Mouse (Mus musculus) stomach, embryonic 14.5 days (tissue): ENCODE measurements around the gene Bglap3. TPM values are rescaled to one million over a fixed set of nuclear protein-coding genes. Genes with fewer than 3 reads are reported as not detected.
A peak's percentile ranks its signal among the peaks of the same experiment; 100 is the strongest.

Experiments
- ATAC-seq: fragments of 200-750 bp; cut with Nextera tagmentation; 2 replicates; pipeline ENCODE4 v1.8.0; 2017; ENCODE audit warnings: low read depth, moderate TSS enrichment; ENCODE audit not compliant: insufficient number of reproducible peaks, insufficient read depth, low FRiP score
- H3K27ac ChIP-seq: fragments of 300-500 bp; sonication (generic); 2 replicates; pipeline ENCODE4 v1.5.1; 2014; ENCODE audit warnings: mild to moderate bottlenecking, low read length, moderate library complexity, mixed read lengths
- H3K27me3 ChIP-seq: fragments of 300-500 bp; sonication (generic); 2 replicates; pipeline ENCODE4 v1.6.1; 2014; ENCODE audit warnings: low read length, control low read depth, mixed read lengths; ENCODE audit not compliant: control insufficient read depth, insufficient read depth
- H3K36me3 ChIP-seq: fragments of 300-500 bp; sonication (generic); 2 replicates; pipeline ENCODE4 v1.6.1; 2014; ENCODE audit warnings: mild to moderate bottlenecking, control low read depth, low read length, moderate library complexity, mixed read lengths; ENCODE audit not compliant: control insufficient read depth, insufficient read depth
- H3K4me1 ChIP-seq: fragments of 300-500 bp; sonication (generic); 2 replicates; pipeline ENCODE4 v1.6.1; 2014; ENCODE audit warnings: low read length, control low read depth, mixed read lengths; ENCODE audit not compliant: control insufficient read depth, insufficient read depth
- H3K4me2 ChIP-seq: fragments of 300-500 bp; sonication (generic); replicated peaks from 2 replicates; pipeline ENCODE4 v1.6.1; 2014; ENCODE audit warnings: low read depth, low read length, control low read depth
- H3K4me3 ChIP-seq: fragments of 300-500 bp; sonication (generic); 2 replicates; pipeline ENCODE4 v1.5.1; 2014; ENCODE audit warnings: low read depth, low read length, control low read depth
- H3K9ac ChIP-seq: fragments of 300-500 bp; sonication (generic); replicated peaks from 2 replicates; pipeline ENCODE4 v1.6.1; 2014; ENCODE audit warnings: low read depth, mild to moderate bottlenecking, control low read depth, low read length, moderate library complexity, mixed read lengths
- H3K9me3 ChIP-seq: fragments of 300-500 bp; sonication (generic); 2 replicates; pipeline ENCODE4 v1.6.1; 2016; ENCODE audit warnings: low read depth, low read length, control low read depth; ENCODE audit not compliant: control insufficient read depth
- WGBS: fragments of 180-500 bp; shearing (Covaris S2); extraction: QIAGEN DNeasy Blood & Tissue Kit; methylation state at CpG from one replicate; pipeline ENCODE4 v1.1.7; 2014; 5-methylcytosine and 5-hydroxymethylcytosine counted together
- polyA plus RNA-seq: library from polyadenylated mRNA; unstranded; fragments of >200 nt; fragmentation: Nextera tagmentation; extraction: Ambion mirVana; gene quantifications from 2 replicates; pipeline ENCODE4 v1.2.1, GENCODE M21; 2014

Bglap3 gene
- polyA plus RNA-seq, 1 experiment from 2014 or later: not detected

DNA sequence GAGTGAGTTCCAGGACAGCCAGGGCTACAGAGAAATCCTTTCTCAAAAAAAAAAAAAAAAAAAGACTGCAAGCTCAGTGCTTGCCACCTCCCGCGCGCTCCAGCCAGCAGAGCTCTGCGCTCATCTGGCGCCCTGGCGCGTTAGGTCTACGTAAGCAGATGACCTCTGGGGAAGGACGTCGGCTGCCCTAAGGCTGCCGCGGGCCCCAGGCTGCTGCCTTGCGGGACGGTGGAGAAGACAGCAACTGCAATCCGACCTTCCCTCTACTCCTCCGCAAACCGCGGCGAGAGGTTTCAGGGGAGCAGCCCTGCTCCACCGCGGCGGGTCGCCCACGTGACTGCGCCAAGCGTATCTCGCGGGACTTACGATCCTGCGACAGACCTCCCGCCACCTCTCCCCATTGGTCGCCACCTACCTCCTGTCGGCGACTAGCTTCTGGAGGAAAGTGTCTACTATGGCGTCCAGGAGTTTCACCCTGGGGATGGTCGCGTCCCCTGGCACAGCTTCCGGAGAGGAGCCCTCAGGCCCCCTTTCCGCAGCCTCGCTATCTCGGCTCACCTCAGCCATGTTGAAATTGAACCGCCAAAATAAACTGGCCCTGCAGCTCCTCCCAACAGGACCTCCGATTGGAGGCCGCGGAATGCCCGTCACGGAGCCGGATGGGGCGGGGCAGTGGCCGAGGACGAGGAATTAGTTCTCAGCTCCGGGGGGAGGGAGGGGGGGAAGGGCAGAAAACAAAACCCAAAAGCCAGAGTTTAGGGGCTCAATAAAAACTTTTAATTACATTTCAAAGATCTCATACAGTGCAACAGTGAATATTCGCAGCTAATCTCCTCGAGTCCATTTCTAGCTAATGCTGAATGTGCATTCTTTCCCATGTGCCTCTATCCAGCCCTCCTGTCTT is 37.5 kb upstream of the Bglap3 start, which contains the start of gene Pmf1:
TSS of gene Pmf1 (minus strand) at position 591 of the 904 bp plus-strand sequence.
- H3K27ac ChIP-seq: peak within 1 kb of the TSS; percentile 97
- peaks cover 12% of the 10 kb centered on the region; the same call in 1 of the 2 replicates for H3K4me1 ChIP-seq
- peak; percentile 91 for ATAC-seq
- H3K27me3 ChIP-seq: no peaks in the 10 kb centered on the region
- peak within 1 kb of the TSS; percentile 87 for H3K9ac ChIP-seq
- H3K4me3 ChIP-seq: peak within 1 kb of the TSS; percentile 65
- under 1% methylated on average over 54 of the region's 54 CpGs for WGBS
- H3K4me2 ChIP-seq: peak within 1 kb of the TSS; percentile 60
- peaks cover 11% of the 10 kb centered on the region for H3K36me3 ChIP-seq
- H3K9me3 ChIP-seq: no peaks in the 10 kb centered on the region

GRCm38 (mm10) chr3:88408953-88409352 is 36.4 kb upstream of the Bglap3 start:
- no peak overlapping the region for H3K27ac ChIP-seq
- no peaks in the 10 kb centered on the region for H3K9me3 ChIP-seq
- 48% methylated on average over 5 of the region's 5 CpGs for WGBS

GRCm38 (mm10) chr3:88407529-88407928 is 35.0 kb upstream of the Bglap3 start:
- H3K27me3 ChIP-seq: no peaks in the 10 kb centered on the region
- H3K9ac ChIP-seq: no peak overlapping the region
- no peaks in the 10 kb centered on the region for H3K9me3 ChIP-seq
- no peak overlapping the region for H3K27ac ChIP-seq
- peaks cover 12% of the 10 kb centered on the region; the same call in 1 of the 2 replicates for H3K4me1 ChIP-seq
- no peak overlapping the region for H3K4me2 ChIP-seq
- H3K4me3 ChIP-seq: no peak overlapping the region
- ATAC-seq: no peak
- WGBS: 47% methylated on average over 7 of the region's 7 CpGs
- peaks cover 8% of the 10 kb centered on the region for H3K36me3 ChIP-seq

More at GRCm38 (mm10) chr3:88408953-88409352, 36.4 kb upstream of the Bglap3 start:
- ATAC-seq: no peak
- Histone ChIP-seq H3K4me1 (peaks cover 12% of the 10 kb centered on the region; the same call in 1 of the 2 replicates), H3K4me3 (peak overlapping the region; percentile 65), H3K36me3 (peaks cover 9% of the 10 kb centered on the region), H3K9ac (peak overlapping the region; percentile 87; the same call in 1 of the 2 replicates), H3K27me3 (no peaks in the 10 kb centered on the region), H3K4me2 (peak overlapping the region; percentile 60)

DNA sequence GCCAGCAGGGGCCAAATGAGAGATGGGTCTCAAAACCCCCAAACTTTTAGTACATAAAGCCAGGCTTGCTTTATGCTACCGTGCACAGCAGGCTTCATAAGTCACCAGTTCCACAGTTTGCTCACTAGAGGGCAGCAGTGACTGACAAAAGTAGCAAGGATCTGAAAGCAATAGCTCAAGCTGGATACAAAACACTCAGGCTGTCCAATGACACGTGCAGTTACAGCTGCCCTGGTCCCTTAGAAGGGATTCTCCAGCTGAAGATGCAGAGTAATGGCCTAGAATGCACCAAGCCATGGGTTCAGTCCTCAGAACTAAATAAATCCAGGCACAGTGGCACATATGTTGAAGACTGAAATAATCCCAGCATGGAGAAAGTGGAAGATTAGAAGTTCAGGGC is 34.5 kb upstream of the Bglap3 start:
- Histone ChIP-seq H3K9me3 (no peaks in the 10 kb centered on the region), H3K27me3 (no peaks in the 10 kb centered on the region), H3K27ac (no peak overlapping the region), H3K9ac (no peak overlapping the region), H3K4me2 (no peak overlapping the region), H3K4me1 (peaks cover 12% of the 10 kb centered on the region; the same call in 1 of the 2 replicates), H3K36me3 (peaks cover 3% of the 10 kb centered on the region), H3K4me3 (no peak overlapping the region)
- ATAC-seq: no peak
- 0% methylated on average over 2 of the region's 2 CpGs for WGBS

GRCm38 (mm10) chr3:88403522-88404230 is 31.1 kb upstream of the Bglap3 start:
- Histone ChIP-seq H3K27ac (no peak overlapping the region), H3K4me1 (0 out of 2 replicates have a peak, but pooled peaks cover under 1% of the 10 kb centered on the region), H3K27me3 (no peaks in the 10 kb centered on the region), H3K4me3 (no peak overlapping the region), H3K36me3 (peaks cover 3% of the 10 kb centered on the region), H3K9me3 (no peaks in the 10 kb centered on the region), H3K4me2 (no peak overlapping the region), H3K9ac (no peak overlapping the region)
- WGBS: 94% methylated on average over 10 of the region's 10 CpGs
- no peak for ATAC-seq

GRCm38 (mm10) chr3:88398666-88399065 is 26.1 kb upstream of the Bglap3 start:
- Histone ChIP-seq H3K36me3 (peaks cover 3% of the 10 kb centered on the region), H3K4me1 (no peaks in the 10 kb centered on the region), H3K9ac (no peak overlapping the region), H3K4me3 (no peak overlapping the region), H3K27me3 (no peaks in the 10 kb centered on the region), H3K9me3 (no peaks in the 10 kb centered on the region), H3K27ac (no peak overlapping the region), H3K4me2 (no peak overlapping the region)
- WGBS: 83% methylated on average over 2 of the region's 2 CpGs
- ATAC-seq: no peak

- H3K4me2 ChIP-seq: no peak overlapping the region
- H3K4me3 ChIP-seq: no peak overlapping the region
- no peaks in the 10 kb centered on the region for H3K27me3 ChIP-seq
- no peak for ATAC-seq
- no peak overlapping the region for H3K9ac ChIP-seq
- no peaks in the 10 kb centered on the region for H3K9me3 ChIP-seq
- no peak overlapping the region for H3K27ac ChIP-seq
- H3K4me1 ChIP-seq: no peaks in the 10 kb centered on the region
- peaks cover 4% of the 10 kb centered on the region for H3K36me3 ChIP-seq
- WGBS: 90% methylated on average over 8 of the region's 8 CpGs
Measured at GRCm38 (mm10) chr3:88395742-88396141, 23.2 kb upstream of the Bglap3 start.

DNA sequence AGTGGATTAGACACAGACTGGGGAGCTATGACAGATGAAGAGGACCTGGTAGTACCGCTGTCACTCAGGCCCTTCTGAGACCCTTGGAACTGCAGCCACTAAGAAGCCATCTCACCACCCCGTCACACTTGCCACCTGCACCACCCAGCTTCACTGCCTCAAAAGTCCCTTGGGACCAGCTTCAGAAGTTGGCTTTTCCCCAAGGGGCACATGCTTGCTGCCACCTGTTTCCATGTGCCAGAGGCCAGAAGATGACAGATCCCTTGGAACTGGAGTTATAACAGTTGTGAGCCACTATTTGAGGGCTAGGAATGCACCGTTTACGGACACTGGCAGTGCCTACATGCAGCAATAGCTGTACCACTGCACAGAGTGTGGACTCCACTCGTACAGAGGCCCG is 22.7 kb upstream of the Bglap3 start:
- no peak overlapping the region for H3K27ac ChIP-seq
- H3K9me3 ChIP-seq: no peaks in the 10 kb centered on the region; the same call in 1 of the 2 replicates
- 93% methylated on average over 6 of the region's 6 CpGs for WGBS
- no peak overlapping the region for H3K9ac ChIP-seq
- H3K4me1 ChIP-seq: no peaks in the 10 kb centered on the region
- H3K4me2 ChIP-seq: no peak overlapping the region
- peaks cover 4% of the 10 kb centered on the region for H3K36me3 ChIP-seq
- no peak overlapping the region for H3K4me3 ChIP-seq
- ATAC-seq: no peak
- H3K27me3 ChIP-seq: no peaks in the 10 kb centered on the region
